Mouse (Mus musculus) G1E (cell line): ENCODE results near the gene 6030458C11Rik.

ENCODE experiments used
- CTCF ChIP-seq: IDR thresholded peaks from 2 replicates; pipeline ENCODE4 v1.5.1; 2012; ENCODE audit warnings: low read depth, low read length, inconsistent platforms, mixed read lengths
- GATA1 ChIP-seq: IDR thresholded peaks from 2 replicates; pipeline ENCODE4 v1.6.1; 2012; ENCODE audit warnings: borderline replicate concordance, low read length, inconsistent platforms, mixed read lengths
- POLR2AphosphoS5 ChIP-seq: IDR thresholded peaks from 2 replicates; pipeline ENCODE4 v1.6.1; 2012; ENCODE audit warnings: low read depth, low read length, inconsistent platforms; ENCODE audit not compliant: insufficient replicate concordance
- TAL1 ChIP-seq: conservative IDR thresholded peaks from 2 replicates; pipeline ENCODE4 v1.6.1; 2012; ENCODE audit warnings: low read depth, low read length, inconsistent platforms, mixed read lengths

- TF ChIP-seq TAL1 (no peak), CTCF (no peak), GATA1 (no peak), POLR2AphosphoS5 (no peak)
These were observed 35.9 kb downstream of the 6030458C11Rik start for GRCm38 (mm10) chr15:12788536-12788935.
